Mouse (Mus musculus): ENCODE measurements at regions not wholly inside any gene's neighbourhood (a gene's known extent, or its start where the extent isn't known, plus 50 kb on each side); places are given as distances from the start of the nearest gene placed in this dataset.

DNA sequence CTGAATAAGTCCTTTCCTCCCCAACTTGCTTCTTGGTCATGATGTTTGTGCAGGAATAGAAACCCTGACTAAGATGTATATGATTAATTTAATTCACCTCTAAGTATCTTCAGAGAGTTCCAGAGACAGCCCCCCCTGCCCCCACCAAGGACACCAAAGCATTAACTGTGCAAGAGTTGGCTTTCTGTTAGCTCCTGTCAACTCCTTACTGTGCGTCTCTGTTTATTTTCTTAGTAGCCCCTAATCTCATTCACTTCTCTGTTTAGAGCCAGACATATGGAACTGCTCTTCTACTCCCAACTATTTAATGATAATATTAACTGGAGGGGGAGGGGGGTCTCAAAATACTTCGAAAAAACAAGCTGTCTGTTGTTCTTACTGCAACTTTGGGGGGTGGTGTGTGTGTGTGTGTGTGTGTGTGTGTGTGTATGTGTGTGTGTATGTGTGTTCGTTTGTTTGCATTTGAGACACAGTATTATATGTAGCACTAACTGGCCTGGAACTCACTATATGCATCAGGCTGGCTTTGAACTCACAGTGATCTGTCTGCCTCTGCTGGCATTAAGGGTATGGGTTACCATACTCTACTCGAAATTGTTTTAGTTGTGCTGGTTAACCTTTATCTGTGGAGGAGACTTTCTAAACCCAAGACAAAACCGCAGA lies 89.8 kb downstream of the Elovl4 start:
- WGBS, result 48% methylated on average over 5 of the region's 5 CpGs
- no peaks in the 10 kb centered on the region for H3K27me3 ChIP-seq (ENCODE audit: control insufficient read depth, insufficient read depth, low read length)
- no peak overlapping the region for H3K27ac ChIP-seq (ENCODE audit: low read length)
- no peak overlapping the region for H3K9ac ChIP-seq (replicated peaks; ENCODE audit: low read depth, low read length)
- no peaks in the 10 kb centered on the region for H3K9me3 ChIP-seq (ENCODE audit: control insufficient read depth, low read depth, low read length)
- no peak overlapping the region for H3K4me2 ChIP-seq (replicated peaks; ENCODE audit: low read depth, low read length)
- no peak overlapping the region for H3K4me3 ChIP-seq (ENCODE audit: low read depth, low read length)
- H3K36me3 ChIP-seq (ENCODE audit: control insufficient read depth, insufficient read depth, low read length), result no peaks in the 10 kb centered on the region
- H3K4me1 ChIP-seq (ENCODE audit: control insufficient read depth, insufficient read depth, low read length), result no peaks in the 10 kb centered on the region
- ATAC-seq (ENCODE audit: insufficient number of reproducible peaks, insufficient read depth, low FRiP score, low read depth), result no peak

DNA sequence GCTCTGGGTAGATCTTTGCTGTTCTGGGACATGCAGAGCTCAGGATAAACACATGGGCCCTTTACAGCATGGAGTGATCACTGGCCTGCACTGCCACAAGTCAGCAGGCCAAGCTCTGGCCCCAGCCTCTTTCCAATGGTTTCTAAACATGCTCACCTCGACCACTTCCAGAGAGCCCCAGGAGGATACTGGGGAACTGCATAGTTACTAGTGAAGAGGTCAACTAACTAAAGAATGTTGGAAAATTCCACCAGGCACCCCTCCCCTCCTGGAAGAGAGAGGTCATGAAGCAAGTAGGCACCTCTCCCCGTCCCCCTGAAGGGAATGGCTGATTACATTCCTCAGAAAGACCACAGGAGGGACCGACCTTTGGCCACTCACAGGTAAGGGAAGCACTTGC lies 98.7 kb downstream of the Elovl4 start:
- no peaks in the 10 kb centered on the region for H3K27me3 ChIP-seq (ENCODE audit: control insufficient read depth, insufficient read depth, low read length)
- no peak overlapping the region for H3K4me3 ChIP-seq (ENCODE audit: low read depth, low read length)
- H3K9me3 ChIP-seq (ENCODE audit: control insufficient read depth, low read depth, low read length), result no peaks in the 10 kb centered on the region
- no peaks in the 10 kb centered on the region for H3K4me1 ChIP-seq (ENCODE audit: control insufficient read depth, insufficient read depth, low read length)
- no peak for ATAC-seq (ENCODE audit: insufficient number of reproducible peaks, insufficient read depth, low FRiP score, low read depth)
- H3K9ac ChIP-seq (replicated peaks; ENCODE audit: low read depth, low read length), result no peak overlapping the region
- no peak overlapping the region for H3K4me2 ChIP-seq (replicated peaks; ENCODE audit: low read depth, low read length)
- H3K27ac ChIP-seq (ENCODE audit: low read length), result no peak overlapping the region
- 66% methylated on average over 3 of the region's 3 CpGs for WGBS
- H3K36me3 ChIP-seq (ENCODE audit: control insufficient read depth, insufficient read depth, low read length), result no peaks in the 10 kb centered on the region

DNA sequence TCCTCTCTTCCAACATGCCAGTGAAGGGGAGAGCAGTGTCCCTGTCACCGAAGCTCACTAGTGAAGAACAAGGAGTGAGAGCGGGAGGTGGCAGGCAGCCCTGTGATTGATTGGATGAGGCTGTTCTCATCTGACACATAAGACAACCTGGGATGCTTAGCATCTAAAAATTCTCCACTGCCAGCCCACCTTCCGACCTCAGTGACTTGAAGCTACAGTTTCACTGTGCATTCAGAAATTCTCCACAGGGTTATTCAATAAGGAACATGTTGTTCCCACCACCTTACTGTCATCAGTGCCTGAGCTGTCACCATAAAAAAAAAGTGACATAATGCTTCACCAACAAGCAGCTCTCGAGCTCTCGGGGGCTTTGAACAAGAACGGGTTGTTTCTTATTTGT lies 100.0 kb downstream of the Elovl4 start:
- no peak overlapping the region for H3K4me2 ChIP-seq (replicated peaks; ENCODE audit: low read depth, low read length)
- H3K9me3 ChIP-seq (ENCODE audit: control insufficient read depth, low read depth, low read length), result no peaks in the 10 kb centered on the region
- ATAC-seq (ENCODE audit: insufficient number of reproducible peaks, insufficient read depth, low FRiP score, low read depth), result no peak
- no peaks in the 10 kb centered on the region for H3K4me1 ChIP-seq (ENCODE audit: control insufficient read depth, insufficient read depth, low read length)
- no peak overlapping the region for H3K27ac ChIP-seq (ENCODE audit: low read length)
- H3K27me3 ChIP-seq (ENCODE audit: control insufficient read depth, insufficient read depth, low read length), result no peaks in the 10 kb centered on the region
- H3K36me3 ChIP-seq (ENCODE audit: control insufficient read depth, insufficient read depth, low read length), result no peaks in the 10 kb centered on the region
- H3K4me3 ChIP-seq (ENCODE audit: low read depth, low read length), result no peak overlapping the region
- WGBS, result 72% methylated on average over 6 of the region's 6 CpGs
- H3K9ac ChIP-seq (replicated peaks; ENCODE audit: low read depth, low read length), result no peak overlapping the region

DNA sequence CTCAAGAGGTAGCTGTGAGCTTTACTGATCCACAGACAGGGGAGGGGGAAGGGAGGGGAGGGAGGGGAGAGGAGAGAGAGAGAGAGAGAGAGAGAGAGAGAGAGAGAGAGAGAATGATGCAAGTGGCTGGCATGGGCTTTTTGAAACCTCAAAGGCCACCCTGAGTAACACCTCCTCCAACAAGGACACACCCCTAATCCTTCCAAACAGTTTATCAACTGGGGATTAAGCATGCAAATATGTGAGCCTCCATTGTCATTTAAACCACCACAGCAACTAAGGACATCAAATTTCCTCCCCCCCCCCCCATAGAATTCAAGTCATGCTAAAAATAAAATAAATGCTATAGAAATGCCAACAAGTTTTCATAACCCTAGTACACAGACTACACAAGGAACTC lies 101.9 kb downstream of the Elovl4 start:
- H3K4me3 ChIP-seq (ENCODE audit: low read depth, low read length), result no peak overlapping the region
- ATAC-seq (ENCODE audit: insufficient number of reproducible peaks, insufficient read depth, low FRiP score, low read depth), result no peak
- no peaks in the 10 kb centered on the region for H3K4me1 ChIP-seq (ENCODE audit: control insufficient read depth, insufficient read depth, low read length)
- no peaks in the 10 kb centered on the region for H3K9me3 ChIP-seq (ENCODE audit: control insufficient read depth, low read depth, low read length)
- H3K9ac ChIP-seq (replicated peaks; ENCODE audit: low read depth, low read length), result no peak overlapping the region
- H3K27me3 ChIP-seq (ENCODE audit: control insufficient read depth, insufficient read depth, low read length), result no peaks in the 10 kb centered on the region
- H3K27ac ChIP-seq (ENCODE audit: low read length), result no peak overlapping the region
- no peak overlapping the region for H3K4me2 ChIP-seq (replicated peaks; ENCODE audit: low read depth, low read length)
- no peaks in the 10 kb centered on the region for H3K36me3 ChIP-seq (ENCODE audit: control insufficient read depth, insufficient read depth, low read length)

DNA sequence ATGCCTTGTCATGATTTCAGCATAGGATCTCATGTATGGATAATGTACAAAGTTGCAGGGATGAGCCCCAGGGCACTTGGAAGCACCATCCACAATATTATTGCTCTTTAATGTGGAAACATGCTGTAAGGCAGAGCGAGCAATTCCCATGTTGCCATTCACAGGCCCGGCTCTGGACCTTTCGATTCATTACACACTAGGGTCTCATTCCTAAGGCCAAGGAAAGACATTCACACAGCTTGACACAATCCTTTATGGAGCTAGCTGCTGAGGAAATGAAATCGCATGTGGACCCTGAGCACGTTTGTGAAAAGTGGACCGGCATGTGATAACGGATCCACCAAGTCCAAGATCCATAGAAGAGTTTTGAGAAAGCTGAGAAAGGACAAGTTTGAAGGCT lies 105.2 kb downstream of the Elovl4 start:
- Histone ChIP-seq H3K27me3 (ENCODE audit: control insufficient read depth, insufficient read depth, low read length) (no peaks in the 10 kb centered on the region), H3K4me2 (replicated peaks; ENCODE audit: low read depth, low read length) (no peak overlapping the region), H3K36me3 (ENCODE audit: control insufficient read depth, insufficient read depth, low read length) (no peaks in the 10 kb centered on the region), H3K9ac (replicated peaks; ENCODE audit: low read depth, low read length) (no peak overlapping the region), H3K4me1 (ENCODE audit: control insufficient read depth, insufficient read depth, low read length) (no peaks in the 10 kb centered on the region), H3K4me3 (ENCODE audit: low read depth, low read length) (no peak overlapping the region), H3K9me3 (ENCODE audit: control insufficient read depth, low read depth, low read length) (no peaks in the 10 kb centered on the region), H3K27ac (ENCODE audit: low read length) (no peak overlapping the region)
- ATAC-seq (ENCODE audit: insufficient number of reproducible peaks, insufficient read depth, low FRiP score, low read depth), result no peak
- WGBS, result 92% methylated on average over 7 of the region's 7 CpGs

DNA sequence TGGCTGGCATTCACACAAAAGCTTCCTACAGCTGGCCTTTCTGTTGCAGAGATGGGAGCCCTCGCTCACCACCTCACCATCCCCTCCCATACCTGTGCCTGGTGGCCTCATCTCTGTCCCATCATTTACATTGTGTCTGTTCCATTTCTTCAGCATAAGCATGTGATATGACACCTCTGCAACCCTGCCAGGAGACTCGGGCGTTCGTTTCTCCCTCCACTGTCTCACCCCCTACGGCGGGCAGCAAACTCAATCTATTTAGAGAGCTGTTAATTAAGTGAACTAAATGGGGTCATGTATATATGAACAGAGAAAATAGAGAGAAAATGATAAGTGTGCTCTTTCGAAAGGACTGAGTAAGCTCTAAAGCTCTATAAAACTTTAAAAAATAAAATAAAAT lies 106.0 kb downstream of the Elovl4 start:
- Histone ChIP-seq H3K27ac (ENCODE audit: low read length) (no peak overlapping the region), H3K27me3 (ENCODE audit: control insufficient read depth, insufficient read depth, low read length) (no peaks in the 10 kb centered on the region), H3K4me1 (ENCODE audit: control insufficient read depth, insufficient read depth, low read length) (no peaks in the 10 kb centered on the region), H3K36me3 (ENCODE audit: control insufficient read depth, insufficient read depth, low read length) (no peaks in the 10 kb centered on the region), H3K9me3 (ENCODE audit: control insufficient read depth, low read depth, low read length) (no peaks in the 10 kb centered on the region), H3K4me3 (ENCODE audit: low read depth, low read length) (no peak overlapping the region), H3K9ac (replicated peaks; ENCODE audit: low read depth, low read length) (no peak overlapping the region), H3K4me2 (replicated peaks; ENCODE audit: low read depth, low read length) (no peak overlapping the region)
- no peak for ATAC-seq (ENCODE audit: insufficient number of reproducible peaks, insufficient read depth, low FRiP score, low read depth)
- 81% methylated on average over 7 of the region's 7 CpGs for WGBS

DNA sequence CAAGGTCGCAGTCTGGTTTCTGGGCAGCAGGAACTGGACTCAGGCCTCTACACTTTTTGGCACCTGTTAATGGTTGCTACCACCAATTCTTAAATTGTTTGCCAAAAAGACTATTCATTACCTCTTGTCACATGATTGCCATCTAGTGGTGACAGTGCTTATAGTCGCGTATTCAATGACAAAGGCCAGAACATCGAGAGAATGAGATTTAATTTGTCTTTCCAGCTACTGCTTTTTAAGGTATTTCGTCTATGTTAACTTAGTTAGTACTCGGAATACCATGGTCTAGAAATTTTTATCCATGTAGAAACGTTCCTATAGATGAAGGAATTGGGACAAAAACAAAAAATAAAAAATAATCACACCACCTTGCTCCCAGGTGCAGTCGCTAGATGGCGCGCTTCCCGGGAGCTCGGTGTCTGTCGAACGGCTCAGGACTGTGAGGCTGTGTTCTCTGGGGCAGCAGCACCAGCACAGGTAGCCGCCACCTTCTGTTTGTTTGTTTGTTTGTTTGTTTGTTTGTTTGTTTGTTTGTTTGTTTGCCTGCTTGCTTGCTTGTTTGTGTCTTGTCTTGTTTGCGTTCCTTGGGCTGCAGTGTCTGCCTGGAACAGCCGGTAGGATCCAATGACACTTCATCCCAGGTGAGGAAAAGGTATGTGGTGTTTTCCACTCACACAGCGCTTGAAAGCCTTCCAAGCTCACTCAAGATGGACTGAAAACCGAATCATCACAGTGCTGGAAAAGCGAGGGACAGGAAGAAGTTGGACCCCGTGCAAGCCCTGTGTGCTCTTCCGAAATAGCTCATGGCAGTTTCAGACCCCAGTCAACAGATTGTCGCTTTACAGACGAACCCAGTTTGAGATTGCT lies 114.5 kb downstream of the Elovl4 start:
- H3K36me3 ChIP-seq (ENCODE audit: control insufficient read depth, insufficient read depth, low read length), result no peaks in the 10 kb centered on the region
- peak overlapping the region; percentile 19; the same call in 1 of the 2 replicates for H3K4me3 ChIP-seq (ENCODE audit: low read depth, low read length)
- peak; percentile 68; the same call in 1 of the 2 replicates for ATAC-seq (ENCODE audit: insufficient number of reproducible peaks, insufficient read depth, low FRiP score, low read depth)
- peak overlapping the region; percentile 33 for H3K4me2 ChIP-seq (replicated peaks; ENCODE audit: low read depth, low read length)
- 19% methylated on average over 24 of the region's 24 CpGs for WGBS
- H3K9ac ChIP-seq (replicated peaks; ENCODE audit: low read depth, low read length), result no peak overlapping the region
- H3K27me3 ChIP-seq (ENCODE audit: control insufficient read depth, insufficient read depth, low read length), result no peaks in the 10 kb centered on the region
- peaks cover 8% of the 10 kb centered on the region for H3K4me1 ChIP-seq (ENCODE audit: control insufficient read depth, insufficient read depth, low read length)
- no peaks in the 10 kb centered on the region for H3K9me3 ChIP-seq (ENCODE audit: control insufficient read depth, low read depth, low read length)
- H3K27ac ChIP-seq (ENCODE audit: low read length), result no peak overlapping the region
